Mouse (Mus musculus): Measurements from ENCODE around the gene Pinlyp. TPM values are rescaled to one million over a fixed set of nuclear protein-coding genes. Genes with fewer than 3 reads are reported as not detected.
A peak's percentile ranks its signal among the peaks of the same experiment; 100 is the strongest.
"Not testable (repeated sequence)": the region's sequence is repeated elsewhere in the genome, so short reads cannot be mapped to it uniquely, and the experiment has no call there.

The Pinlyp gene
- polyA plus RNA-seq, 1 experiment: not detected

- WGBS: 55% methylated on average over 3 of the region's 3 CpGs
- no peak for DNase-seq
- H3K27me3 ChIP-seq (ENCODE audit: control insufficient read depth, insufficient read depth, low read length): no peaks in the 10 kb centered on the region
- no peaks in the 10 kb centered on the region for H3K4me1 ChIP-seq (ENCODE audit: control insufficient read depth, insufficient read depth, low read length)
- TF ChIP-seq POLR2A (IDR thresholded peaks at IDR 0.05; ENCODE audit: borderline replicate concordance, insufficient read depth, low read length) (no peak), CTCF (IDR thresholded peaks at IDR 0.05; ENCODE audit: borderline replicate concordance, insufficient read depth, low read depth, low read length) (no peak)
- H3K4me3 ChIP-seq (replicated peaks; ENCODE audit: insufficient read depth, low read depth, low read length): no peak overlapping the region
- H3K27ac ChIP-seq (ENCODE audit: insufficient read depth, low read length): no peak overlapping the region
Observed at GRCm38 (mm10) chr7:24519130-24519529, 26.8 kb downstream of the Pinlyp start.

- WGBS: 26% methylated on average over 6 of the region's 6 CpGs
- no peaks in the 10 kb centered on the region for H3K27me3 ChIP-seq (ENCODE audit: control insufficient read depth, insufficient read depth, low read length)
- DNase-seq: peak in 1 of 2 experiments; percentile 41
- no peak for TF ChIP-seq CTCF (IDR thresholded peaks at IDR 0.05; ENCODE audit: borderline replicate concordance, insufficient read depth, low read depth, low read length)
- no peak for TF ChIP-seq POLR2A (IDR thresholded peaks at IDR 0.05; ENCODE audit: borderline replicate concordance, insufficient read depth, low read length)
- no peaks in the 10 kb centered on the region for H3K4me1 ChIP-seq (ENCODE audit: control insufficient read depth, insufficient read depth, low read length)
- no peak overlapping the region for H3K4me3 ChIP-seq (replicated peaks; ENCODE audit: insufficient read depth, low read depth, low read length)
- no peak overlapping the region for H3K27ac ChIP-seq (ENCODE audit: insufficient read depth, low read length)
Observed at GRCm38 (mm10) chr7:24517654-24518053, 28.3 kb downstream of the Pinlyp start.

- no peak overlapping the region for H3K4me3 ChIP-seq (replicated peaks; ENCODE audit: insufficient read depth, low read depth, low read length)
Observed at GRCm38 (mm10) chr7:24517077-24517476, 28.8 kb downstream of the Pinlyp start.

GRCm38 (mm10) chr7:24516319-24516718 lies 29.6 kb downstream of the Pinlyp start:
- TF ChIP-seq CTCF (IDR thresholded peaks at IDR 0.05; ENCODE audit: borderline replicate concordance, insufficient read depth, low read depth, low read length): peak; percentile 29; the same call in 1 of the 2 replicates
- not testable (repeated sequence) for H3K27ac ChIP-seq (ENCODE audit: insufficient read depth, low read length); H3K27me3 ChIP-seq (ENCODE audit: control insufficient read depth, insufficient read depth, low read length); H3K4me3 ChIP-seq (replicated peaks; ENCODE audit: insufficient read depth, low read depth, low read length); H3K4me1 ChIP-seq (ENCODE audit: control insufficient read depth, insufficient read depth, low read length)
- DNase-seq: peak; percentile 53 to 61
- WGBS: 60% methylated on average over 8 of the region's 8 CpGs

More at GRCm38 (mm10) chr7:24517077-24517476, 28.8 kb downstream of the Pinlyp start:
- no peaks in the 10 kb centered on the region for H3K27me3 ChIP-seq (ENCODE audit: control insufficient read depth, insufficient read depth, low read length)
- TF ChIP-seq CTCF (IDR thresholded peaks at IDR 0.05; ENCODE audit: borderline replicate concordance, insufficient read depth, low read depth, low read length): no peak
- no peak for TF ChIP-seq POLR2A (IDR thresholded peaks at IDR 0.05; ENCODE audit: borderline replicate concordance, insufficient read depth, low read length)
- H3K27ac ChIP-seq (ENCODE audit: insufficient read depth, low read length): no peak overlapping the region
- DNase-seq: no peak
- no peaks in the 10 kb centered on the region for H3K4me1 ChIP-seq (ENCODE audit: control insufficient read depth, insufficient read depth, low read length)
- 55% methylated on average over 5 of the region's 5 CpGs for WGBS

- DNase-seq: no peak
- Histone ChIP-seq H3K27me3 (ENCODE audit: control insufficient read depth, insufficient read depth, low read length) (no peaks in the 10 kb centered on the region), H3K4me1 (ENCODE audit: control insufficient read depth, insufficient read depth, low read length) (no peaks in the 10 kb centered on the region), H3K27ac (ENCODE audit: insufficient read depth, low read length) (no peak within 1 kb of the TSS), H3K4me3 (replicated peaks; ENCODE audit: insufficient read depth, low read depth, low read length) (no peak within 1 kb of the TSS)
- TF ChIP-seq CTCF (IDR thresholded peaks at IDR 0.05; ENCODE audit: borderline replicate concordance, insufficient read depth, low read depth, low read length) (no peak), POLR2A (IDR thresholded peaks at IDR 0.05; ENCODE audit: borderline replicate concordance, insufficient read depth, low read length) (no peak)
- WGBS: 81% methylated on average over 7 of the region's 7 CpGs
Observed at GRCm38 (mm10) chr7:24512355-24512754, 33.6 kb downstream of the Pinlyp start, which contains the start of gene AC161166.1. Gene AC161166.1, minus strand, starts transcription at chr7:24512455.

GRCm38 (mm10) chr7:24507726-24508114 lies 38.2 kb downstream of the Pinlyp start:
- WGBS: under 1% methylated on average over 20 of the region's 20 CpGs
- Histone ChIP-seq H3K4me3 (replicated peaks; ENCODE audit: insufficient read depth, low read depth, low read length) (peak overlapping the region; percentile 75), H3K4me1 (ENCODE audit: control insufficient read depth, insufficient read depth, low read length) (peaks cover 5% of the 10 kb centered on the region), H3K27me3 (ENCODE audit: control insufficient read depth, insufficient read depth, low read length) (no peaks in the 10 kb centered on the region), H3K27ac (ENCODE audit: insufficient read depth, low read length) (peak overlapping the region; percentile 93)
- DNase-seq: no peak
- TF ChIP-seq POLR2A (IDR thresholded peaks at IDR 0.05; ENCODE audit: borderline replicate concordance, insufficient read depth, low read length) (no peak), CTCF (IDR thresholded peaks at IDR 0.05; ENCODE audit: borderline replicate concordance, insufficient read depth, low read depth, low read length) (no peak)

- H3K27ac ChIP-seq (ENCODE audit: insufficient read depth, low read length): peak within 1 kb of the TSS; percentile 93
- peak within 1 kb of the TSS; percentile 75 for H3K4me3 ChIP-seq (replicated peaks; ENCODE audit: insufficient read depth, low read depth, low read length)
- H3K27me3 ChIP-seq (ENCODE audit: control insufficient read depth, insufficient read depth, low read length): no peaks in the 10 kb centered on the region
- under 1% methylated on average over 79 of the region's 84 CpGs for WGBS
- peak; percentile 90 to 92 for DNase-seq
- TF ChIP-seq POLR2A (IDR thresholded peaks at IDR 0.05; ENCODE audit: borderline replicate concordance, insufficient read depth, low read length) (peak; percentile 82), CTCF (IDR thresholded peaks at IDR 0.05; ENCODE audit: borderline replicate concordance, insufficient read depth, low read depth, low read length) (no peak)
- H3K4me1 ChIP-seq (ENCODE audit: control insufficient read depth, insufficient read depth, low read length): peaks cover 5% of the 10 kb centered on the region
Observed at GRCm38 (mm10) chr7:24506838-24507725, 38.8 kb downstream of the Pinlyp start, which contains the start of gene Zfp428. Gene Zfp428, plus strand, starts transcription at chr7:24507006.

- peak overlapping the region; percentile 75 for H3K4me3 ChIP-seq (replicated peaks; ENCODE audit: insufficient read depth, low read depth, low read length)
- peaks cover 5% of the 10 kb centered on the region for H3K4me1 ChIP-seq (ENCODE audit: control insufficient read depth, insufficient read depth, low read length)
- peak overlapping the region; percentile 93; the same call in 1 of the 2 replicates for H3K27ac ChIP-seq (ENCODE audit: insufficient read depth, low read length)
- no peaks in the 10 kb centered on the region for H3K27me3 ChIP-seq (ENCODE audit: control insufficient read depth, insufficient read depth, low read length)
- DNase-seq: peak; percentile 83 to 87
- no peak for TF ChIP-seq POLR2A (IDR thresholded peaks at IDR 0.05; ENCODE audit: borderline replicate concordance, insufficient read depth, low read length)
- no peak for TF ChIP-seq CTCF (IDR thresholded peaks at IDR 0.05; ENCODE audit: borderline replicate concordance, insufficient read depth, low read depth, low read length)
- 1% methylated on average over 12 of the region's 12 CpGs for WGBS
Observed at GRCm38 (mm10) chr7:24506476-24506837, 39.5 kb downstream of the Pinlyp start.

Measured in cerebellum, adult 2 months (tissue).